Mouse (Mus musculus) heart, postnatal 25 days (tissue): Measurements from ENCODE around the gene Pfdn6. TPM values are rescaled to one million over a fixed set of nuclear protein-coding genes. Genes with fewer than 3 reads are reported as not detected.
"Not testable (repeated sequence)": the region's sequence is repeated elsewhere in the genome, so short reads cannot be mapped to it uniquely, and the experiment has no call there.

ENCODE experiments used
- DNase-seq: peaks from one replicate; pipeline ENCODE4 v3.0.0; 2022; ENCODE audit warnings: low spot score
- intact Hi-C: fragments of 180-260 bp; cut with DNase I; formaldehyde crosslinking; loops from one replicate; pipeline ENCODE4 v1.15.1; 2025
- total RNA-seq, 2 experiments: library from RNA; stranded (reverse); gene quantifications; 2 replicates each; pipeline ENCODE4 v1.2.3; 2021

Pfdn6 gene
- total RNA-seq, 2 experiments from 2014 or later, result 70.7 to 77.3 TPM

- intact Hi-C loops, result loop anchor here (1.0 to 5.0 kb wide), 2 partner anchors 64 to 1395 kb away; no protein-coding TSS in a partner anchor
- DNase-seq, result no peak
Observed at GRCm38 (mm10) chr17:33957493-33957892, 17.4 kb upstream of the Pfdn6 start.

DNA sequence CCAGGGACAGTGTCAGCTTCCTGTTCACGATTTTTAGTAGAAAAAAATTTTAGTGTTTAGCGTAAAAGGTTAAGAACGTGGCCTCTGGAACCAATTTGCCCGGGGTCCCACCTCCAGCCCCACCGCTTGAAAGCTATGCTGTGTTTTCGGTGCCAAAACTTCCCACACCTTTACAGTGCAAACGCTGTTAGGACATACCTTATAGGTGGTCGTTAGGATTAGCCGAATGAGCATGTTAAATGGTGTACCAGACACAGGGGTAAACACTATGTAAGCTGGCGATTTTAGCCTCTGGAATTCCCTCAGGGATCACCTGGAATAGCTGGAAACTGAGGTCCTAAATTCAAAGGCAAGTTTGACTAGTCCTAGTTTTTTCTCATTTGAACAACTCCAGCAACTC is 16.2 kb upstream of the Pfdn6 start:
- intact Hi-C loops, result loop anchor here (5.0 kb wide), 1 partner anchor 1396 kb away; no protein-coding TSS in a partner anchor
- DNase-seq, result no peak

GRCm38 (mm10) chr17:33955555-33956214 is 15.5 kb upstream of the Pfdn6 start, which contains the start of the genes Vps52 and Rps18:
Vps52 (plus strand) TSS chr17:33955812.
Rps18 (minus strand) TSS chr17:33956001.
- intact Hi-C loops, result loop anchor here (1.0 to 5.0 kb wide), 2 partner anchors 15 to 1397 kb away; partner anchors contain the start of genes Pfdn6 and Wdr46
- peak; percentile 92 for DNase-seq

DNA sequence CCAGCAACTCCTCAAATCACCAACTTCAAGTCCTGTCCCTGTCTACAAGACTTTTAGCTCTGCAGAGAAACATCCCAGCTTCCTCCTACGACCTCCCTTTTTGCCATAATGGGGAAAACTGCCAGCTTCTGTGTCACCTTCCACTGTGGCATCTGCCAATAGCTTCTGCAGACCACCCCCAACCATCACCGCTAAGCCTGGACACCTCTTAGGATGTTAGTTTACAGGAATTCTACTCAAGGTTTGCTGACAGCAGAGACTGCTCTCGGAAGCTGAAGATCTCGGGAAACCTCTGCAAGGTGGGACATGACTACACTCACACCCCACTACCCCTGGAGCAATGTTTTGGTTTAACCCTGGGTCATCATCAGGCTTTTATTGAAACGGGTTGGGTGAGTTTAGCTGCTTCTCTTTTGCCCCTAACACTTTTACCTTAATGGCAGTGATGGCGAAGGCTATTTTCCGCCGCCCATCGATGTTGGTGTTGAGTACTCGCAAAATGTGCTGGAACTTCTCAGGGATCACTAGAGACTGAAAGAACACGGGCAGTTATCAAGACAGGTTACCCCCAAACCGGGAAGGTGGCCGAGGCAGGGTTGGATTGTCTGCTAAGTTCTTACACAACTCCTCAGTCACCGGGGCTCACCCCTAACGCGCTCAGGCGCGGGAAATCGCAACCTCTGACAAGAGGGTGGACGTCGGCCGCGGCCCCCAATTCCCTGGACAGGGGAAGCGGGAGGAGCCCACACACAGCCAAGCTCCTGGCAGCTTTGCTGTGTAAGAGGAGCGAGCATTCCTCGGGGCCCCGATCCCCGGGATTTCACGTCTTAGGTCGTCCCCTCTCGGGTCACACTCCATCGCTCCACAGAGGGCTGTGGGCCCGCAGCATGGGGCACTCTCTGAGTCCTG is 14.8 kb upstream of the Pfdn6 start:
- no peak for DNase-seq
- intact Hi-C loops, result loop anchor here (1.0 to 5.0 kb wide), 2 partner anchors 15 to 1397 kb away; partner anchors contain the start of genes Pfdn6 and Wdr46

- intact Hi-C loops, result no loop called here
- no peak for DNase-seq
Observed at GRCm38 (mm10) chr17:33953961-33954565, 13.9 kb upstream of the Pfdn6 start.

DNA sequence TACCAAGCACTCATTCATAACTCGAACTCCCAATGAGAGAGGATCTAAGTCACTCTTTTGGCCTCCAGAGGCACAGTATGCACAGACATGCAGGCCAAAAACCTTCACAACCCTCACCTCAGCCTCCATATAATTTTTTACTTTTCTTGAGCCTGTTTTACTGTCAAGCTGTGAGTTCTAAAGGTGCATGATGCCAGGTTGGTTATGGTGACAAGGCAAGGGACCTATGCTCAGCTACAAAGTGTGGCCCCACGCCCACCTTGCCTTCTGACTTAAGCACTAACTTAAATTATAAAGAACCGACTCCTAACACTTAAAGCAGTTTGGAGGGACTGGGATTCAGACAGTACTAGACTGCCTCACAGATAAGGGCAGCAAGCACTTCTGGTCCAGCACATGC is 13.2 kb upstream of the Pfdn6 start:
- intact Hi-C loops, result no loop called here
- DNase-seq, result no peak

- DNase-seq, result no peak
- intact Hi-C loops, result no loop called here
Observed at GRCm38 (mm10) chr17:33952879-33953278, 12.7 kb upstream of the Pfdn6 start.

- intact Hi-C loops, DNase-seq: not testable (repeated sequence)
Observed at GRCm38 (mm10) chr17:33952015-33952414, 11.9 kb upstream of the Pfdn6 start.

DNA sequence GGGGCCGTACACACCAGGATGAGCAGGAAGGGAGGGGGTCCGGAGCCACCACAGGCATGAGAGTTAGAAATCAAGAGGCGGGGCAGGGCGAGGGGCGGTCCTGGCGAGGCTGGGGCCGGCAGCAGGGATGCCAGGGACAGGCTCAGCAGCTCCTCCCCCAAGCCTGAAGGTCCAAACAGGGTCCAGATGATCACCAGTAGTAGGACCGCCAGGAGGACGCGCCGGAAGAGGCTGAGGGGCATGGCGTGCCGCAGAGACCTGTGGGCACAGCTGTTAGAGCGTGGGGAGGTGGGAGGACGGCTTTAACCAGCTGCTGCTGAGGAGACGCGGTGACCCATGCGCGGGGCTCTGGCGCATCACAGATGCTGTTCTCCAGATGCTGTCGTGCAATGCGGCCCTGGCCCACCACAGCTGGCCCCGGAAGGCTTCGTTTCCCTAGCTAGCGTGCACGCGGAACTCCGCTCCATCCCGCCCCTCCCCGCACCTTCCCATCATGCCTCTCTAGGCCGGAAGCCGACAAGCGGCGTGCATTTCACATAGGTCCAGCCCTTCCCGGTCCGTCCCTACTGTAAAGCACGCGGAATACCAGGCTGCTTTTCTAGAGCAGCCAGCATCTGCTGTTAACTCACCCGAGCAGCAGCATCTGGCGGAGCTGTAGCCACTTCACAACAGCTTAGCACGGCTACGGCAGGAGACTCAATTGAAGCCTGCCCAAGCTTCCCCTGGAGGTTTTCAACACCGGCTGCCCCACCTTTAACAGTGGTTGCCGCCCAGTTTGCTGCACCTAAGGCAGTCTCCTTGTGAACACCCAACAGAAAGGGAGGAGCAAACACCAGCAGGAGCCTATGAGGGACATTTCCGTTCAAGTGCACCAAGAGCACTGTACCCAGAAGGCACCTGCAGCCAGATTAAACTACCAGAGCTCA is 11.1 kb upstream of the Pfdn6 start, which contains the start of gene B3galt4:
Gene B3galt4, minus strand, starts transcription at position 468 of the 926 bp plus-strand sequence.
- intact Hi-C loops, result no loop called here
- DNase-seq, result peak; percentile 54

- DNase-seq, result no peak
Observed at GRCm38 (mm10) chr17:33950131-33950625, 10.0 kb upstream of the Pfdn6 start.

GRCm38 (mm10) chr17:33948905-33949537 is 8.9 kb upstream of the Pfdn6 start:
- intact Hi-C loops, result no loop called here
- no peak for DNase-seq

More at GRCm38 (mm10) chr17:33950131-33950625, 10.0 kb upstream of the Pfdn6 start:
- intact Hi-C loops, result no loop called here

DNA sequence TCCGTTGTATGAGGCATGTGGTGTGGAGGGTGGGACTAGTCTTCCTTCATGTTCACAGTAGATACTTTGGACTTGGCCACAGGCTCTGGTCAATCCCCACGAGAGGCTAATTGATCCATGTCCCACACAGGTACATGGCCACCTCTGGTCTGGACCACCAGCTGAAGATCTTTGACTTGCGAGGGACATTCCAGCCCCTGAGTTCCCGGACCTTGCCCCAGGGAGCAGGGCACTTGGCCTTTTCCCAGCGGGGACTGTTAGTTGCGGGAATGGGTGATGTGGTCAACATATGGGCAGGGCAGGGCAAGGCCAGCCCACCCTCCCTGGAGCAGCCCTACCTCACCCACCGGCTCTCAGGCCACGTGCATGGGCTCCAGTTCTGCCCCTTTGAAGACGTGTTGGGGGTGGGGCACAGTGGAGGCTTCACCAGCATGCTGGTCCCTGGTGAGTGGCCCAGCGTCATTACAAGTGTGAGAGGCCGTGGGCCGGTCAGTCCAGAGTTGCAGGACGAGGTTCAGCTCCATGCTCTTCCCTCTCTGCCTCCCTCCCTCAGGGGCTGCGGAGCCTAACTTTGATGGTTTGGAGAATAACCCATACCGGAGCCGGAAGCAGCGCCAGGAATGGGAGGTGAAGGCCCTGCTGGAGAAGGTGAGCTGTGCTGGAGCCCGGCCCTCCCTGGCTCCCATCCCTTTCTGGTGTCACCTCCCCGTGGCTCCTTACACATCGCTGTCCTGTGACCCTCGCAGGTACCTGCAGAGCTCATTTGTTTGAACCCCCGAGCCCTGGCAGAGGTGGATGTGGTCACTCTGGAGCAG is 8.2 kb upstream of the Pfdn6 start:
- intact Hi-C loops, result no loop called here
- no peak for DNase-seq

DNA sequence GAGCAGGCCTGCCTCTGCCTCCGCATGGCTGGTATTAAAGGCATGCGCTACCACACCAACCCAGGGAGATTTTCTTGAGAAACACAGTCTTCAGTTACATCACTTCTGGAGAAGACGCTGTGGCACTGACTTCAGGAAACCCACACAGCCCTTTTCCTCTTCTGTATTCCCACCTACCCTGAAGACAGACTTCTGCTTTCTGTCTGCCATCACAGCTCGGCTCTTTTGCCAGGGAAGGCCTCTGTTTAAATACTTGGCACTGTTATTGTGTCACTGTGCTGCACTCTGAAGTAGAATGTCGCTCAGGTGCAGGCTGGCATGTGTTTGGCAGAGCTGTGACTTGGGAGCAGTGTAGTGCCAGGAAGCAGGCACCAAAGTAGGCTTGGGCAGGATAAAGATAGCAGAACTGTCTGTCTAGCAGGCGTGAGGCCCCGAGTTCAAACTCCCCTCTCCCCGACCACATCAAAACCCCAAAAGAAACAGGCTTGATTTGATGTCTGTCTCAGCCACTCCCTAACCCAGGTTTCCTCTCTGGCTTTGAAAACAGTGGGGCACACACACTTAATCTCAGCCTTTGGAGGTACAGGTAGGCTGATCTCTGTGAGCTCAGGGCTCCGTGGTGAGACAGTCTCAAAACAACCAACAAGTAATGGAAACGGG is 7.4 kb upstream of the Pfdn6 start:
- intact Hi-C loops, result no loop called here

DNA sequence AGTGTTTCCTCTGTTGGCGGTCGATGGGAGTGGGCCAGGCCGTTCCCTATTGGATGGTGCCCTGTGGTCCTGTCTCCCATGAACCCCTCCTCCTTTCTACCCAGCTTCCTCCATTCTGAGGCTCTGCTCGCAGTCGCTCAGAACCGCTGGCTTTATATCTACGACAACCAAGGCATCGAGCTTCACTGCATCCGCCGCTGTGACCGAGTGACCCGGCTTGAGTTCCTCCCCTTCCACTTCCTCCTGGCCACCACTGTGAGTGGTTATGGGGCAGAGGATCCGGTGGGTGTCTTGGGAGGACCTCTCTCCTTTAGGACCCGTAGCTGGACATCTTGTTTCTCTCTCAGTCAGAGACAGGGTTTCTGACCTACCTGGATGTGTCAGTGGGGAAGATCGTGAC is 3.3 kb upstream of the Pfdn6 start:
- DNase-seq, result no peak
- intact Hi-C loops, result no loop called here

More for the DNA sequence above, 7.4 kb upstream of the Pfdn6 start:
- no peak for DNase-seq

DNA sequence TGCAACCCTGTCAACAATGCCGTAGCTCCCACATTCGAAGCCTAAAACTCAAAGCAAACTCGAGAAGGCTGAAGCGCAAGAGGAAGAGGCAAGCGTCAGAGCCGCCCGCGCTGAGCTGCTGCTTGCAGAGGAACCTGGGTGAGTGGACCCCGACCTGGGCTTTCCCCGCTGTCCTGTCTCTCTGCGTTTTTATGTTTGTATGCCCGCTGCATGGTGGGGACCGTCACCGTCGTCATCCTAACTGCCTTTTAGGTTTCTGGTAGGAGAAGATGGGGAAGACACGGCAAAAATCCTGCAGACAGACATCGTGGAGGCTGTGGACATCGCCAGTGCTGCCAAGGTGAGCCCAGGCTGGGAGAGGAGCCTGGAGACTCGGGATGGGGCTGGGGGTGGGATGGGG is 1.2 kb upstream of the Pfdn6 start:
- intact Hi-C loops, result no loop called here
- DNase-seq, result no peak

- intact Hi-C loops, result loop anchor here (1.0 kb wide), 1 partner anchor 14 kb away; the partner anchor contains the start of gene Vps52
- DNase-seq, result no peak
Observed at GRCm38 (mm10) chr17:33940981-33941380, 838 bp upstream of the Pfdn6 start.

DNA sequence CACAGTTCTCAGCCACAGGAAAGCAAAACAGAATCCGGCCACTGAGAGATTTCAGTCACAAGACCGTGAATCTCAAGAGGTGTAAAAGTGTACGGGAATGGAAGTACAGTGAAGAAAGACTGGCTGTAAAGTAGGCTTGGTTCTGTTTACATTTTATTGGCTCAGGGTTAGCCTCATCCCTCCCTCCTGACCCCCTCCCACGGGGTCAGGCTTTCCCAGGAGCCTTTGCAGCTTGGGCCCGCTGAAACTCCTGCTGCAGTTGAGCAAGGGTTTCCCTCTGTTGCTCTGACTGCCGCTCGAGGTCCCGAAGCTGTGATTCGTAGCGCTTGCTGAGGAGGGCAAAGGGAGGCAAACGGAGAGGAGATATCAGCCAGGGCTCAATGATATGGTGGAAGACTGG is 1.4 kb downstream of the Pfdn6 start:
- intact Hi-C loops, result no loop called here
- DNase-seq, result no peak
